Mouse (Mus musculus): Measurements from ENCODE around the gene Olfr462. TPM values are rescaled to one million over a fixed set of nuclear protein-coding genes. Genes with fewer than 3 reads are reported as not detected.

Olfr462 gene
- polyA plus RNA-seq, 1 experiment from 2014 or later = not detected

- H3K4me3 ChIP-seq (ENCODE audit: low read depth, low read length) = peak overlapping the region; percentile 59
- peak overlapping the region; percentile 30 for H3K9ac ChIP-seq (replicated peaks; ENCODE audit: low read depth)
- peak overlapping the region; percentile 70 for H3K4me2 ChIP-seq (replicated peaks; ENCODE audit: low read depth, low read length)
- DNase-seq (ENCODE audit: low spot score) (peak; percentile 10), ATAC-seq (peak; percentile 13)
- no peak for TF ChIP-seq EP300 (IDR thresholded peaks at IDR 0.05)
- H3K4me1 ChIP-seq (ENCODE audit: insufficient read depth, low read depth, low read length) = 0 out of 2 replicates have a peak, but pooled peaks cover 4% of the 10 kb centered on the region
- H3K36me3 ChIP-seq (ENCODE audit: insufficient read depth, low read length) = peaks cover 9% of the 10 kb centered on the region; the same call in 1 of the 2 replicates
- no peak overlapping the region for H3K27ac ChIP-seq (ENCODE audit: low read length)
- WGBS = 32% methylated on average over 8 of the region's 8 CpGs
- no peaks in the 10 kb centered on the region for H3K27me3 ChIP-seq (replicated peaks; ENCODE audit: insufficient read depth, low read length)
- no peaks in the 10 kb centered on the region for H3K9me3 ChIP-seq (ENCODE audit: low read length)
Observed at GRCm38 (mm10) chr11:87853597-87853954, 38.5 kb downstream of the Olfr462 start.

GRCm38 (mm10) chr11:87852690-87853596 lies 39.1 kb downstream of the Olfr462 start, which contains the start of gene Mks1:
Gene Mks1, plus strand, starts transcription at chr11:87853215.
- Histone ChIP-seq H3K4me1 (ENCODE audit: insufficient read depth, low read depth, low read length) (0 out of 2 replicates have a peak, but pooled peaks cover 4% of the 10 kb centered on the region), H3K4me3 (ENCODE audit: low read depth, low read length) (peak within 1 kb of the TSS; percentile 59), H3K4me2 (replicated peaks; ENCODE audit: low read depth, low read length) (peak within 1 kb of the TSS; percentile 70), H3K27ac (ENCODE audit: low read length) (no peak within 1 kb of the TSS), H3K9me3 (ENCODE audit: low read length) (no peaks in the 10 kb centered on the region), H3K36me3 (ENCODE audit: insufficient read depth, low read length) (0 out of 2 replicates have a peak, but pooled peaks cover 3% of the 10 kb centered on the region), H3K27me3 (replicated peaks; ENCODE audit: insufficient read depth, low read length) (no peaks in the 10 kb centered on the region), H3K9ac (replicated peaks; ENCODE audit: low read depth) (peak within 1 kb of the TSS; percentile 30)
- TF ChIP-seq CTCF (IDR thresholded peaks at IDR 0.05) (no peak), EP300 (IDR thresholded peaks at IDR 0.05) (no peak)
- peak; percentile 98 for DNase-seq (ENCODE audit: low spot score)
- ATAC-seq = peak; percentile 98
- 4% methylated on average over 32 of the region's 40 CpGs for WGBS

- H3K9me3 ChIP-seq (ENCODE audit: low read length) = no peaks in the 10 kb centered on the region
- no peaks in the 10 kb centered on the region for H3K27me3 ChIP-seq (replicated peaks; ENCODE audit: insufficient read depth, low read length)
- H3K4me1 ChIP-seq (ENCODE audit: insufficient read depth, low read depth, low read length) = no peaks in the 10 kb centered on the region
- ATAC-seq = no peak
- H3K9ac ChIP-seq (replicated peaks; ENCODE audit: low read depth) = no peak overlapping the region
- 61% methylated on average over 6 of the region's 6 CpGs for WGBS
- TF ChIP-seq CTCF (IDR thresholded peaks at IDR 0.05) (no peak), EP300 (IDR thresholded peaks at IDR 0.05) (no peak)
- H3K36me3 ChIP-seq (ENCODE audit: insufficient read depth, low read length) = no peaks in the 10 kb centered on the region
- no peak overlapping the region for H3K4me2 ChIP-seq (replicated peaks; ENCODE audit: low read depth, low read length)
- no peak for DNase-seq (ENCODE audit: low spot score)
- no peak overlapping the region for H3K4me3 ChIP-seq (ENCODE audit: low read depth, low read length)
- H3K27ac ChIP-seq (ENCODE audit: low read length) = no peak overlapping the region
Observed at GRCm38 (mm10) chr11:87847884-87848283, 44.2 kb downstream of the Olfr462 start.

GRCm38 (mm10) chr11:87846968-87847600 lies 45.0 kb downstream of the Olfr462 start:
- Histone ChIP-seq H3K4me3 (ENCODE audit: low read depth, low read length) (no peak overlapping the region), H3K27me3 (replicated peaks; ENCODE audit: insufficient read depth, low read length) (no peaks in the 10 kb centered on the region), H3K4me1 (ENCODE audit: insufficient read depth, low read depth, low read length) (no peaks in the 10 kb centered on the region), H3K4me2 (replicated peaks; ENCODE audit: low read depth, low read length) (no peak overlapping the region), H3K9me3 (ENCODE audit: low read length) (no peaks in the 10 kb centered on the region), H3K27ac (ENCODE audit: low read length) (no peak overlapping the region), H3K9ac (replicated peaks; ENCODE audit: low read depth) (no peak overlapping the region), H3K36me3 (ENCODE audit: insufficient read depth, low read length) (no peaks in the 10 kb centered on the region)
- TF ChIP-seq EP300 (IDR thresholded peaks at IDR 0.05) (no peak), CTCF (IDR thresholded peaks at IDR 0.05) (no peak)
- no peak for ATAC-seq
- WGBS = 82% methylated on average over 12 of the region's 12 CpGs
- no peak for DNase-seq (ENCODE audit: low spot score)

- Histone ChIP-seq H3K4me2 (replicated peaks; ENCODE audit: low read depth, low read length) (no peak overlapping the region), H3K36me3 (ENCODE audit: insufficient read depth, low read length) (no peaks in the 10 kb centered on the region), H3K4me3 (ENCODE audit: low read depth, low read length) (no peak overlapping the region), H3K9ac (replicated peaks; ENCODE audit: low read depth) (no peak overlapping the region), H3K9me3 (ENCODE audit: low read length) (no peaks in the 10 kb centered on the region), H3K27me3 (replicated peaks; ENCODE audit: insufficient read depth, low read length) (no peaks in the 10 kb centered on the region), H3K27ac (ENCODE audit: low read length) (no peak overlapping the region), H3K4me1 (ENCODE audit: insufficient read depth, low read depth, low read length) (no peaks in the 10 kb centered on the region)
- ATAC-seq (no peak), DNase-seq (ENCODE audit: low spot score) (no peak)
- no peak for TF ChIP-seq EP300 (IDR thresholded peaks at IDR 0.05)
- WGBS = 76% methylated on average over 3 of the region's 3 CpGs
Observed at GRCm38 (mm10) chr11:87841436-87841835, 50.6 kb downstream of the Olfr462 start.

- no peak overlapping the region for H3K4me2 ChIP-seq (replicated peaks; ENCODE audit: low read depth, low read length)
- H3K9me3 ChIP-seq (ENCODE audit: low read length) = no peaks in the 10 kb centered on the region
- DNase-seq (ENCODE audit: low spot score) (peak; percentile 91), ATAC-seq (peak; percentile 93)
- TF ChIP-seq EP300 (IDR thresholded peaks at IDR 0.05) (peak; percentile 76), CTCF (IDR thresholded peaks at IDR 0.05) (no peak)
- H3K9ac ChIP-seq (replicated peaks; ENCODE audit: low read depth) = no peak overlapping the region
- no peak overlapping the region for H3K4me3 ChIP-seq (ENCODE audit: low read depth, low read length)
- H3K4me1 ChIP-seq (ENCODE audit: insufficient read depth, low read depth, low read length) = no peaks in the 10 kb centered on the region
- H3K36me3 ChIP-seq (ENCODE audit: insufficient read depth, low read length) = no peaks in the 10 kb centered on the region
- 42% methylated on average over 8 of the region's 8 CpGs for WGBS
- no peaks in the 10 kb centered on the region for H3K27me3 ChIP-seq (replicated peaks; ENCODE audit: insufficient read depth, low read length)
- H3K27ac ChIP-seq (ENCODE audit: low read length) = no peak overlapping the region
Observed at GRCm38 (mm10) chr11:87840676-87841075, 51.4 kb downstream of the Olfr462 start.

Other genes starting within 250 kb of the Olfr462 start
- gene Rnf43, start 229.5 kb downstream of the Olfr462 start, polyA plus RNA-seq (2015; fragmentation: Nextera tagmentation; extraction: Ambion mirVana) = 4.6 and 6.6 TPM in 2 replicates
- gene Supt4a, start 154.7 kb downstream of the Olfr462 start, polyA plus RNA-seq (2015; fragmentation: Nextera tagmentation; extraction: Ambion mirVana) = 155 and 166 TPM in 2 replicates
- gene Tspoap1, start 131.7 kb downstream of the Olfr462 start, polyA plus RNA-seq (2015; fragmentation: Nextera tagmentation; extraction: Ambion mirVana) = 0.64 and 0.83 TPM in 2 replicates
- 0.32 and 0.68 TPM in 2 replicates for gene Mpo, start 98.7 kb downstream of the Olfr462 start, polyA plus RNA-seq (2015; fragmentation: Nextera tagmentation; extraction: Ambion mirVana)
- gene Lpo, start 64.0 kb downstream of the Olfr462 start, polyA plus RNA-seq (2015; fragmentation: Nextera tagmentation; extraction: Ambion mirVana) = not detected in 2 replicates
- 5.6 and 7.5 TPM in 2 replicates for gene Mks1, start 39.1 kb downstream of the Olfr462 start, polyA plus RNA-seq (2015; fragmentation: Nextera tagmentation; extraction: Ambion mirVana)
- not detected in 2 replicates for gene Epx, start 16.7 kb downstream of the Olfr462 start, polyA plus RNA-seq (2015; fragmentation: Nextera tagmentation; extraction: Ambion mirVana)
- not detected in 2 replicates for gene Olfr463, start 5.1 kb upstream of the Olfr462 start, polyA plus RNA-seq (2015; fragmentation: Nextera tagmentation; extraction: Ambion mirVana)
- not detected in 2 replicates for gene Olfr464, start 28.7 kb upstream of the Olfr462 start, polyA plus RNA-seq (2015; fragmentation: Nextera tagmentation; extraction: Ambion mirVana)
- gene Dynll2, start 95.3 kb upstream of the Olfr462 start, polyA plus RNA-seq (2015; fragmentation: Nextera tagmentation; extraction: Ambion mirVana) = 12.3 and 14.5 TPM in 2 replicates
- gene Srsf1, start 155.1 kb upstream of the Olfr462 start, polyA plus RNA-seq (2015; fragmentation: Nextera tagmentation; extraction: Ambion mirVana) = 88.1 and 111 TPM in 2 replicates
- gene Vezf1, start 176.0 kb upstream of the Olfr462 start, polyA plus RNA-seq (2015; fragmentation: Nextera tagmentation; extraction: Ambion mirVana) = 26.8 TPM in 2 replicates
- gene Cuedc1, start 205.8 kb upstream of the Olfr462 start, polyA plus RNA-seq (2015; fragmentation: Nextera tagmentation; extraction: Ambion mirVana) = 14.6 TPM in 2 replicates

Measured in lung, postnatal 0 days (tissue).